In genomic region chr10:121765174-121766057, GRCm38 (mm10) we compare ENCODE assay signal across 11 mouse cellular contexts. TPM values are rescaled to one million over a fixed set of nuclear protein-coding genes. Genes with fewer than 3 reads are reported as not detected.
DNase-seq lines count a peak whose midpoint lies in the region; ATAC-seq lines count a peak whose summit lies in the region.
"Had no signal": no experiment of that assay in that cellular context is flagged by ENCODE, and none has a peak within 500 bp of the region (broad histone marks: within the 10 kb centered on the region; RNA-seq: fewer than 3 reads in every experiment).

No protein-coding gene starts in this region.

- H3K27ac ChIP-seq in hindbrain, embryonic 14.5 days, result peak overlapping the region; percentile 68
- H3K27ac ChIP-seq in midbrain, embryonic 15.5 days, result peak overlapping the region; percentile 81
- H3K27ac ChIP-seq: embryonic facial prominence, embryonic 12.5 days had no signal

- H3K4me3 ChIP-seq in hindbrain, embryonic 14.5 days (replicated peaks; ENCODE audit: low read length), result no peak overlapping the region
- no peak overlapping the region for H3K4me3 ChIP-seq in midbrain, embryonic 15.5 days
- H3K4me3 ChIP-seq: embryonic facial prominence, embryonic 12.5 days had no signal

- WGBS in hindbrain, embryonic 14.5 days, result 39% methylated on average over 10 of the region's 10 CpGs
- WGBS in midbrain, embryonic 15.5 days, result 22% methylated on average over 10 of the region's 10 CpGs

- DNase-seq in R1 (ENCODE audit: low read depth, low spot score), result peak; percentile 54
- DNase-seq in embryo, embryonic 10.5 days (ENCODE audit: low spot score), result peak; percentile 72
- peak; percentile 87 for DNase-seq in hindbrain, embryonic 14.5 days (ENCODE audit: low spot score)
- DNase-seq in gastrocnemius, postnatal 4 days (ENCODE audit: low spot score in 2 of 2), result no peak
- DNase-seq in MN1 (ENCODE audit: low spot score), result no peak
- DNase-seq in cerebellum, postnatal 36 days, result no peak
- no peak for DNase-seq in lung, postnatal 25 days (ENCODE audit: low spot score)
- DNase-seq: gastrocnemius, postnatal 25 days; lung, embryonic 14.5 days had no signal

- no peaks in the 10 kb centered on the region for H3K36me3 ChIP-seq in hindbrain, embryonic 14.5 days (replicated peaks; ENCODE audit: control insufficient read depth, insufficient read depth)
- H3K36me3 ChIP-seq in midbrain, embryonic 15.5 days (replicated peaks), result no peaks in the 10 kb centered on the region
- H3K36me3 ChIP-seq: embryonic facial prominence, embryonic 12.5 days had no signal

- no peak overlapping the region for H3K4me2 ChIP-seq in hindbrain, embryonic 14.5 days (replicated peaks)
- H3K4me2 ChIP-seq in midbrain, embryonic 15.5 days, result peak overlapping the region; percentile 10; the same call in 1 of the 2 replicates
- H3K4me2 ChIP-seq: embryonic facial prominence, embryonic 12.5 days; lung, embryonic 14.5 days had no signal

- ATAC-seq in hindbrain, embryonic 14.5 days (ENCODE audit: low FRiP score), result peak; percentile 84
- peak; percentile 98 for ATAC-seq in midbrain, embryonic 15.5 days (replicated peaks)

- no peaks in the 10 kb centered on the region for H3K9me3 ChIP-seq in hindbrain, embryonic 14.5 days (ENCODE audit: control insufficient read depth, low read length)
- no peaks in the 10 kb centered on the region for H3K9me3 ChIP-seq in midbrain, embryonic 15.5 days
- H3K9me3 ChIP-seq: embryonic facial prominence, embryonic 12.5 days had no signal

- no peaks in the 10 kb centered on the region for H3K27me3 ChIP-seq in hindbrain, embryonic 14.5 days (ENCODE audit: control insufficient read depth, insufficient read depth, low read length)
- no peaks in the 10 kb centered on the region for H3K27me3 ChIP-seq in midbrain, embryonic 15.5 days (replicated peaks)
- H3K27me3 ChIP-seq: embryonic facial prominence, embryonic 12.5 days had no signal

- no peak overlapping the region for H3K9ac ChIP-seq in hindbrain, embryonic 14.5 days
- no peak overlapping the region for H3K9ac ChIP-seq in midbrain, embryonic 15.5 days
- H3K9ac ChIP-seq: embryonic facial prominence, embryonic 12.5 days; lung, embryonic 14.5 days had no signal

- H3K4me1 ChIP-seq in hindbrain, embryonic 14.5 days (replicated peaks; ENCODE audit: control insufficient read depth, insufficient read depth, low read length), result peaks cover 12% of the 10 kb centered on the region
- H3K4me1 ChIP-seq in midbrain, embryonic 15.5 days, result peaks cover 15% of the 10 kb centered on the region; the same call in 1 of the 2 replicates
- H3K4me1 ChIP-seq: embryonic facial prominence, embryonic 12.5 days had no signal

RNA-seq across cellular contexts. Expression of gene BC048403, which starts 25.7 kb away (rescaled TPM):
- 2.8 and 3.0 TPM in 2 replicates for polyA plus RNA-seq in hindbrain, embryonic 14.5 days (2014; fragmentation: Nextera tagmentation; extraction: Ambion mirVana)
- 2.3 and 2.6 TPM in 2 replicates for polyA plus RNA-seq in midbrain, embryonic 15.5 days (2015; fragmentation: Nextera tagmentation; extraction: Ambion mirVana)
- total RNA-seq in gastrocnemius, postnatal 4 days (2021), result 1 to 10 TPM; 3.0 to 3.5 TPM

Comparison
In these comparisons a context has a peak if more than half of its experiments do, and no peak if none do; other contexts are left out.
1. DNase-seq: peak in R1 (single experiment), embryo, embryonic 10.5 days (single experiment) and hindbrain, embryonic 14.5 days (single experiment); none in gastrocnemius, postnatal 4 days (0 of 2), MN1 (single experiment), cerebellum, postnatal 36 days (0 of 2) and lung, postnatal 25 days (single experiment).